Mouse (Mus musculus) hindbrain, embryonic 12.5 days (tissue): ENCODE results near the gene Srxn1. TPM values are rescaled to one million over a fixed set of nuclear protein-coding genes. Genes with fewer than 3 reads are reported as not detected.
A peak's percentile ranks its signal among the peaks of the same experiment; 100 is the strongest.

ENCODE experiments used
- ATAC-seq: fragments of 200-750 bp; cut with Nextera tagmentation; 2 replicates; pipeline ENCODE4 v1.8.0; 2017; ENCODE audit warnings: moderate TSS enrichment; ENCODE audit not compliant: low FRiP score
- H3K27ac ChIP-seq: fragments of 300-500 bp; sonication (generic); 2 replicates; pipeline ENCODE4 v1.5.1; 2016; ENCODE audit warnings: mild to moderate bottlenecking
- H3K27me3 ChIP-seq: fragments of 300-500 bp; sonication (generic); 2 replicates; pipeline ENCODE4 v1.6.1; 2016; ENCODE audit warnings: mild to moderate bottlenecking
- H3K36me3 ChIP-seq: fragments of 300-500 bp; sonication (generic); 2 replicates; pipeline ENCODE4 v1.6.1; 2016; ENCODE audit warnings: mild to moderate bottlenecking
- H3K4me1 ChIP-seq: fragments of 300-500 bp; sonication (generic); 2 replicates; pipeline ENCODE4 v1.6.1; 2016
- H3K4me2 ChIP-seq: fragments of 300-500 bp; sonication (generic); replicated peaks from 2 replicates; pipeline ENCODE4 v1.6.1; 2016; ENCODE audit warnings: mild to moderate bottlenecking
- H3K4me3 ChIP-seq: fragments of 300-500 bp; sonication (generic); 2 replicates; pipeline ENCODE4 v1.5.1; 2016; ENCODE audit warnings: mild to moderate bottlenecking
- H3K9ac ChIP-seq: fragments of 300-500 bp; sonication (generic); 2 replicates; pipeline ENCODE4 v1.6.1; 2016; ENCODE audit warnings: mild to moderate bottlenecking, moderate library complexity
- H3K9me3 ChIP-seq: fragments of 300-500 bp; sonication (generic); replicated peaks from 2 replicates; pipeline ENCODE4 v1.6.1; 2016; ENCODE audit warnings: mild to moderate bottlenecking
- WGBS: fragments of 180-500 bp; shearing (Covaris S2); methylation state at CpG from one replicate; pipeline ENCODE4 v1.1.7; 2016; 5-methylcytosine and 5-hydroxymethylcytosine counted together
- polyA plus RNA-seq: library from polyadenylated mRNA; unstranded; fragments of >200 nt; fragmentation: Nextera tagmentation; extraction: Ambion mirVana; gene quantifications from 2 replicates; pipeline ENCODE4 v1.2.1, GENCODE M21; 2016

The Srxn1 gene
- polyA plus RNA-seq, 1 experiment from 2014 or later, result 13.8 TPM

DNA sequence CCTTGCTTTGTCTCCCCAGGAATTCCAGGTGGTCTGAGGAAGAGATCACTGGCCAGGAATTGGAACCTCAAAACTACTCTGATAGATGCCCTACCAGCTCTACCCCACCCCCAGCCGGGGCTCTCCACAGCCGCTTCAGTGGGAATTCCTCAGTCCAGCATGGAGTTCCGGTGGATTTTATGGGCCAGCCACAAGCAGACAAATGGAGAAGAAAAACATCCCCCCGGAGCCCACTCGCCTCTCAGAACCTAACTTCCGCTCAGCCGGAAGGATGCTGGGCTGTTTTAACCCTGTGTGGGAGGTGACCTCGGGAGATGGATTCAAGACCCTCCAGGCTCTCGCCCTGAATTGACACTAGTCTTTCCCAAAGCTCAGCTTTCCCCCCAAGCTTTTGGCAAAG lies 26.7 kb downstream of the Srxn1 start:
- no peak overlapping the region for H3K27ac ChIP-seq
- 51% methylated on average over 9 of the region's 9 CpGs for WGBS
- no peaks in the 10 kb centered on the region for H3K27me3 ChIP-seq
- no peaks in the 10 kb centered on the region for H3K4me1 ChIP-seq
- H3K9me3 ChIP-seq, result no peaks in the 10 kb centered on the region
- no peak overlapping the region for H3K4me2 ChIP-seq
- H3K9ac ChIP-seq, result no peak overlapping the region
- H3K4me3 ChIP-seq, result no peak overlapping the region
- ATAC-seq, result no peak
- no peaks in the 10 kb centered on the region for H3K36me3 ChIP-seq

DNA sequence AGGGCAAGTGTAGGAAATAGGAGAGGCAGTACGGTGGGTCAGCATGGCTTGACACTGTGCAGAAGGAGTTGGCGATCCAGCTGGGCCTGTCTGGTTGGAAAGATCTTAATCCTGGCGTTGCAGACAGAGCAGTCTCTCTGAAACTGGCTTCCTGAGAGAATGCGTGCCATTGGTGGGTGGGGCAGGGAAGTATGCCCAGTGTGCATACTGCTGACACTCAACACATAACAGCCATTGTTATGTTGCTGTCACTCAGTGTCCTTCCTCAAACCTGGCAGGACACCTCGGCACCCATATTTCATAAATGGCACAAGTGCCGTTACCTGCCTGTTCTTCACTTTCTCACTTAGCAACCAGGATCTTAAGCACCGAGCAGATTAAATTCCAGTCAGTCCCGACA lies 27.4 kb downstream of the Srxn1 start:
- no peak overlapping the region for H3K4me3 ChIP-seq
- no peaks in the 10 kb centered on the region for H3K4me1 ChIP-seq
- no peak overlapping the region for H3K9ac ChIP-seq
- H3K27ac ChIP-seq, result no peak overlapping the region
- 80% methylated on average over 8 of the region's 8 CpGs for WGBS
- H3K27me3 ChIP-seq, result no peaks in the 10 kb centered on the region
- no peaks in the 10 kb centered on the region for H3K36me3 ChIP-seq
- H3K4me2 ChIP-seq, result no peak overlapping the region
- ATAC-seq, result no peak
- no peaks in the 10 kb centered on the region for H3K9me3 ChIP-seq

DNA sequence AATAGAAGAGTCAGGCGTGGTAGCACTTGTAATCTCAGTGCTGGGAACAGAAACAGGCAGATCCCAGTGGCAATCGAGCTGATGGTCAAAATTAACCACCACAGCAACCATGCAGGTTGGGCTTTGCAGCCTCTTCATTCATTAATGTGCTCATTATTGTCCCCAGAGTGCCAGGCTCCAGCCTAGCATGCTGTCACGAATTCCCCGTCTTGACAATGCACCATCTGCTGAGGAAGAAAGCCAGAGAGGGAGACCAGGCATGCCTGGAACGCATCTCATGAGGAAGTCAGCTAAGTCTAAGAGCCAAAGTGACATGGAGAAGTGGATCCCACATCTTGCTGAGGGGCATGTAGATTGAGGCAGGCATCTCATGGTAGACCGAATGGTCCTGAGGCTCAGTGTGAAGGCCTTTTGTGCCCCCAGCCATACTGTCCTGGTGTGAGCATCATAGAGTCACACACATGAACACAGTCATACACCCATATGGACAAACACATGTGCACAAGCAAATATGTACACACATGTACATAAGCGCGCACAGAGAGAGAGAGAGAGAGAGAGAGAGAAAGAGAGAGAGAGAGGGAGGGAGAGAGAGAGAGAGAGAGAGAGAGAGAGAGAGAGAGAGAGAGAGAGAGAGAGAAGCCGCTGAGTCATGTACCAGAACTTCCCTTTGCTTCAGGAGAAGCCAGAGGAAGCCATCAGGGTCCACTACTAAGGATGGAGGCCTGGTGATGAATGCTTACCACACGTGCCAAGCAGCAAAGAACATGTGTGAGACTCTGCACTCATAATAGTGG lies 34.1 kb downstream of the Srxn1 start:
- no peak overlapping the region for H3K4me3 ChIP-seq
- peaks cover 27% of the 10 kb centered on the region for H3K27me3 ChIP-seq
- no peaks in the 10 kb centered on the region for H3K36me3 ChIP-seq
- 56% methylated on average over 8 of the region's 10 CpGs for WGBS
- no peak overlapping the region for H3K4me2 ChIP-seq
- no peaks in the 10 kb centered on the region for H3K9me3 ChIP-seq
- no peak overlapping the region for H3K9ac ChIP-seq
- no peak overlapping the region; the same call in 1 of the 2 replicates for H3K27ac ChIP-seq
- H3K4me1 ChIP-seq, result peaks cover 45% of the 10 kb centered on the region
- no peak for ATAC-seq

DNA sequence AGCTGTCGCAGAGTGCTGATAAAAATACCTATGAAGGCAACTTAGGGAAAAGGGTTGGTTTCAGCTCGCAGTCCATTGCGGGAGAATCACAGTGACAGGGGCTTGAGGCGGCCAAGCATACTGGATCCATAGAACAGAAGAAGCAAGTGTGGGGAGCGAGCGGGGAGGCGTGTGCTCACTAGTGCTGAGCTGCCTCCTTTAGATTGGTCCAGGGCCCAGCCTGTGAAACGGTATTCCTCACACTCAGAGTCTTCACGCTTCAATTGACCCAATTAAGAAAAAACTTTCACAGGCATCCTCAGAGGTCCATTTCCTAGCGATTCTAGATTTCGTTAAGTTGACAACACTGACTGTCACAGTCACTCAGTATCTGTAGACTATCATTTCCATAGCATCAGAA lies 35.6 kb downstream of the Srxn1 start:
- no peak for ATAC-seq
- Histone ChIP-seq H3K27me3 (peaks cover 42% of the 10 kb centered on the region), H3K27ac (no peak overlapping the region), H3K4me1 (peaks cover 47% of the 10 kb centered on the region), H3K4me2 (no peak overlapping the region), H3K9me3 (no peaks in the 10 kb centered on the region), H3K9ac (no peak overlapping the region), H3K4me3 (no peak overlapping the region), H3K36me3 (no peaks in the 10 kb centered on the region)
- WGBS, result 31% methylated on average over 11 of the region's 11 CpGs

DNA sequence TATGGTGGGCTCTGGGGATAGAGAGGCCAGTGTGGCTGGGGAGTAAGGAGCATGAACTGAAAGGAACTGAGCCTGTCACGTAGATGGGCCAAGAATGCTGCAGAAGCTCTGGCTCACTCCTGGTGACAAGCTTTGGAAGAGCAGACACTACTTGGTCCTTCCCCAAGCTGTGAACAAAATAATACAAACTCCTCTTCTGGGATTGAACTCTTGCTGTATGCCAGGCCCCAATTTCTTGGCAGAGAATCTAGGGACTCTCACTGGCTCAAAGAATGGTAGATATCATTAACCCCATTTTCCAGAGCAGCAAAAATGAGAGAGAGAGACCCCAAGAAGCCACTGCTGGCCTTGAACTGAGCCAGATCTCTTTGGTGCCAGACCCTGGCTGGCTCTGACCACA lies 36.2 kb downstream of the Srxn1 start:
- no peak overlapping the region for H3K9ac ChIP-seq
- H3K27me3 ChIP-seq, result peaks cover 47% of the 10 kb centered on the region
- 29% methylated on average over 1 of the region's 1 CpGs for WGBS

DNA sequence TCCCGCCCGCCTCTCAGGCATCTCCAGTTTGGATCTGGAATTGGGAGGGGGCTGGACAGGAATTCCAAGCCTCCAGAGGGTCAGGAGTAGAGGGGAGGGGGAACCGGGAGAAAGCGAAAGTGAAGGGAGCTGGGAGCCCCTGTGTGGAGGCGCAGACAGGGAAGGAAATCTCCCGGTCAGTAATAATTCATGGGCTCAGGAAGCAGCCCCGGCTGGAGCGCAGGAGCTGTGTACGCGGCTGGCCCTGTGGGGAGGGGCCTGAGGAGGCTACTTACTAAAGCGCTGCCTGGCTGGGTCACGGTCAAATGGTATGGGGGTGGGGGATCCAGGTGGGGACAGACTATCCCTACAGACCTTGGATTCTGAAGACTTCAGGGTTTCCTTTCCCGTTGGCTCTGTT lies 36.7 kb downstream of the Srxn1 start:
- no peaks in the 10 kb centered on the region for H3K36me3 ChIP-seq
- H3K4me1 ChIP-seq, result peaks cover 48% of the 10 kb centered on the region
- no peaks in the 10 kb centered on the region for H3K9me3 ChIP-seq
- peak overlapping the region; percentile 66 for H3K27ac ChIP-seq
- peaks cover 52% of the 10 kb centered on the region for H3K27me3 ChIP-seq
- peak overlapping the region; percentile 29 for H3K4me3 ChIP-seq
- peak overlapping the region; percentile 91 for H3K4me2 ChIP-seq
- peak; percentile 42 for ATAC-seq
- H3K9ac ChIP-seq, result peak overlapping the region; percentile 35; the same call in 1 of the 2 replicates
- WGBS, result under 1% methylated on average over 13 of the region's 13 CpGs

More for the DNA sequence above, 36.2 kb downstream of the Srxn1 start:
- peak overlapping the region; percentile 91 for H3K4me2 ChIP-seq
- H3K4me3 ChIP-seq, result peak overlapping the region; percentile 29
- peak overlapping the region; percentile 66 for H3K27ac ChIP-seq
- ATAC-seq, result no peak
- peaks cover 47% of the 10 kb centered on the region for H3K4me1 ChIP-seq
- no peaks in the 10 kb centered on the region for H3K36me3 ChIP-seq
- H3K9me3 ChIP-seq, result no peaks in the 10 kb centered on the region

DNA sequence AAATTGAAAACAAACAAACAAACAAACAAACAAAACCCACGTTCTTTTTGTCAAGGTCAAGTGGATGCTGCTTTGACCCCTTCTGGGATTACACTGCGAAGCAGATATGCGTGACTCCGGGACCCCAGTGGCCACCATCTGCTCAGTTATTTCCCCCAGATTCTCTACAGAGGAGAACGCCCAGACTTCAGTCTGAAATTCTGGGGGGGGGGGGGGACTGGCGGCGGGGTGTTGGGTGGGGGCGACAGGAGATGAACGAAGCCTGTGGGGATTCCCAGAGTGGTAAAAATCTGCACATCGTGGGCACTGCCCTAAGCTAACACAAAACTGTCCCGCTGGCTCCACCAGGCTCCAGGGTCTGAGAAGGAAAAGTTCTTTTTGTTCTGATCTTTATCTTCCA lies 37.3 kb downstream of the Srxn1 start:
- H3K4me2 ChIP-seq, result peak overlapping the region; percentile 91
- peaks cover 56% of the 10 kb centered on the region for H3K27me3 ChIP-seq
- peaks cover 50% of the 10 kb centered on the region for H3K4me1 ChIP-seq
- no peaks in the 10 kb centered on the region for H3K36me3 ChIP-seq
- peak overlapping the region; percentile 66 for H3K27ac ChIP-seq
- 3% methylated on average over 11 of the region's 11 CpGs for WGBS
- no peak overlapping the region for H3K4me3 ChIP-seq
- H3K9me3 ChIP-seq, result no peaks in the 10 kb centered on the region
- no peak for ATAC-seq
- no peak overlapping the region for H3K9ac ChIP-seq

DNA sequence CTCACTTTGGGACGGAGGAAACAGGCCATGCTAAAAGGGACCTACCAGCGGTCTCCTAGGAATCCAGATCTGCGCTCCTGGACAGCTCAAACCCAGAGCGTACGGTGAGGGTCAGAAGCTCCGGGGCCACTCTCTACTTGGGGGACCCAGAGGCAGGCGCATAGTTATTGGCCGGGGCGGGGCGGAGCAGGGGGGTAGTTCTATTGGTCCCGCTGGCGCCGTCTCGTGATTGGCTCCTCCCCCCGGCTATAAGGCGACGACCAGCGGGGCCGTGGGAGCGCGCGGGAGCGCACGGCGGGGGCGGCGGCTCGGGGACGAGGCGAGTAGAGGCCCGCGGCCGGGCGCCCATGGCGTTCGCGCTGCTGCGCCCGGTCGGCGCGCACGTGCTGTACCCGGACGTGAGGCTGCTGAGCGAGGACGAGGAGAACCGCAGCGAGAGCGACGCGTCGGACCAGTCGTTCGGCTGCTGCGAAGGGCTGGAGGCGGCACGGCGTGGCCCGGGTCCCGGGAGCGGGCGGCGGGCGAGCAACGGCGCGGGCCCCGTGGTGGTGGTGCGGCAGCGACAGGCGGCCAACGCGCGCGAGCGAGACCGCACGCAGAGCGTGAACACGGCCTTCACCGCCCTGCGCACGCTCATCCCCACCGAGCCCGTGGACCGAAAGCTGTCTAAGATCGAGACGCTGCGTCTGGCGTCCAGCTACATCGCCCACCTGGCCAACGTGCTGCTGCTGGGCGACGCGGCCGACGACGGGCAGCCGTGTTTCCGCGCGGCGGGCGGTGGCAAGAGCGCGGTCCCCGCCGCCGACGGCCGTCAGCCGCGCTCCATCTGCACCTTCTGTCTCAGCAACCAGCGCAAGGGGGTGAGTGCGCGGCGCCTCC lies 38.2 kb downstream of the Srxn1 start, which contains the start of gene Tcf15:
Gene Tcf15, plus strand, starts transcription at position 283 of the 879 bp plus-strand sequence.
- peak within 1 kb of the TSS; percentile 91 for H3K4me2 ChIP-seq
- under 1% methylated on average over 87 of the region's 118 CpGs for WGBS
- peak within 1 kb of the TSS; percentile 58 for H3K9ac ChIP-seq
- peak within 1 kb of the TSS; percentile 55 for H3K4me3 ChIP-seq
- H3K4me1 ChIP-seq, result peaks cover 53% of the 10 kb centered on the region
- H3K9me3 ChIP-seq, result no peaks in the 10 kb centered on the region
- peak within 1 kb of the TSS; percentile 66 for H3K27ac ChIP-seq
- no peaks in the 10 kb centered on the region for H3K36me3 ChIP-seq
- peaks cover 56% of the 10 kb centered on the region for H3K27me3 ChIP-seq
- ATAC-seq, result peak; percentile 72

DNA sequence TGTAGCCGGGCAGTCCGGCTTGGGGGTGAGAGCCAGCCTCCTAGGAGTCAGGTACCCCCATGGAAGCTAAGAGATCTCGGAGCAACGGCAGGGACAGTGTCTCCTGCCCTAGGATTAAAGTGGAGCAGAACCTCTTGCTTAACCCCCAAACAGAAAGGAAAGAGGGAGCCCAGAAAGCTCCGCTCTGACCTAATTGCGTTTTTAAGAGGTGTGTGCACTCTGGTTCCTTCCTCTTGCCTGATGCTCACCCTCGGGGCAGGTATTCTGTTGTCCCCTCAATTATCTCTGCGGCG lies 38.8 kb downstream of the Srxn1 start:
- Histone ChIP-seq H3K27me3 (peaks cover 56% of the 10 kb centered on the region), H3K27ac (no peak overlapping the region), H3K4me1 (peaks cover 51% of the 10 kb centered on the region), H3K4me3 (peak overlapping the region; percentile 55), H3K4me2 (peak overlapping the region; percentile 91), H3K36me3 (no peaks in the 10 kb centered on the region), H3K9me3 (no peaks in the 10 kb centered on the region), H3K9ac (peak overlapping the region; percentile 58)
- no peak for ATAC-seq
- 17% methylated on average over 9 of the region's 9 CpGs for WGBS

DNA sequence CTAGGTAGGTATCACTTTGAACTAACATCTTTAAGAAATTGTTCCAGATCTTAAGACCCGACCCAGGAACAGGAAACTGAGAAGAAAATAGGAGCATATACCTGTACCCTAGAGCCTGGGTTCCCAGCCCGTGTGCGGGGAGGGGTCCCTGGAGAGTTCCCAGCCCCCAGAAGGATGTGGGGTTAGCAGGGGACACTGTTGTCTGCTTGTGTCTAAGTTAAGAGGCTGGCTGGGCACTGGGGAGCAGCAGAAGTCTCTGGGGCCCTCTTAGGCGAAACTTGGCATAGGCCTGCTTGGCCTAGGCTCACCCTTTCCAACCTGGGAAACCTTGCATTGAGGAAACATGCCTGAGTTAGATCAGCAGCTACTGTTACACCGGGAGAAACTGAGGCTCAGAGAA lies 39.2 kb downstream of the Srxn1 start:
- Histone ChIP-seq H3K27ac (no peak overlapping the region), H3K4me3 (peak overlapping the region; percentile 55), H3K4me1 (peaks cover 48% of the 10 kb centered on the region), H3K27me3 (peaks cover 56% of the 10 kb centered on the region), H3K36me3 (no peaks in the 10 kb centered on the region), H3K4me2 (peak overlapping the region; percentile 91), H3K9me3 (no peaks in the 10 kb centered on the region), H3K9ac (no peak overlapping the region)
- 59% methylated on average over 5 of the region's 5 CpGs for WGBS
- ATAC-seq, result no peak

DNA sequence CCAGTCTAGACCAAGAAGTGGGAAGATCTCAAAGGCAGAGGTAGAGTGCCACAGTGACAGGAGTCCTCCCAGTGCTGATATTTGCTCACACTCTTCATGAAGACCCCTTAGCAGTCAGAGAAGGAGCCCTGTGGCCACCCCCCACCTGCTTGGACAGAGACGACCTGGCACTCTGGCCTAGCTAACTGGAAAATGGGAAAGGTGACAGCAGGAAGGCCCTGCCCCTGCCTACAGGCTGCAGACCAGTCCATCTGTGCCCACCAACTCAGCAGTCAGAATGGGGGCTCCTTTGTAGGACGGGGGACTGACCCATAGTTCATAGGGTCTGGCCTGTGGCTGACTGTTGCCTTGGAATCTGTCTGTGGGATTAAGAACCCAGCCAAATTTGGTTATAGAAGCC lies 40.4 kb downstream of the Srxn1 start:
- WGBS, result 60% methylated on average over 2 of the region's 2 CpGs
- Histone ChIP-seq H3K4me1 (peaks cover 46% of the 10 kb centered on the region), H3K9me3 (no peaks in the 10 kb centered on the region), H3K36me3 (no peaks in the 10 kb centered on the region), H3K27ac (no peak overlapping the region), H3K4me3 (no peak overlapping the region), H3K9ac (no peak overlapping the region), H3K27me3 (peaks cover 52% of the 10 kb centered on the region), H3K4me2 (peak overlapping the region; percentile 91; the same call in 1 of the 2 replicates)
- no peak for ATAC-seq

DNA sequence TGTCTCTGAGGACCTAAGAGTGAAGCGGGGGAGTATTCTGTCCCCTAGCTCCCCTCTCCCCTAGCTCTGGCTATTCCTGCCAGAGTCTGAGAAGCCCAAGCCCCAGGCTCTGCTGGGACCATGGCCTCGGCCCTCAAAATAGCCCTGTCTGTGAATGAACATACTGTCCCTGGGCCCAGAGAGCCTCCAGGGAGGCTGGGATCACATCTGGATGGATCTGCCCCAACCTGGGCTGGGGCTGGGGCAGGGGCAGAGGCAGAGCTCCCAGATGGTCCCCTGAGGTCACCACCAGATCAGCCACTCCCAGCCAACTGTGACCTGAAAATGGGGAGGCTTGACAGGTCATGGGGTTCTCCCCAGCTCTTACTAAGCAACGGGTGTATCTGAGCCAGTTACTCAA lies 41.8 kb downstream of the Srxn1 start:
- peaks cover 46% of the 10 kb centered on the region for H3K27me3 ChIP-seq
- no peaks in the 10 kb centered on the region for H3K36me3 ChIP-seq
- ATAC-seq, result no peak
- no peak overlapping the region for H3K4me2 ChIP-seq
- H3K4me1 ChIP-seq, result peaks cover 32% of the 10 kb centered on the region
- H3K9ac ChIP-seq, result no peak overlapping the region
- H3K27ac ChIP-seq, result no peak overlapping the region
- WGBS, result 64% methylated on average over 3 of the region's 3 CpGs
- no peaks in the 10 kb centered on the region for H3K9me3 ChIP-seq
- H3K4me3 ChIP-seq, result no peak overlapping the region
